Mouse (Mus musculus) spleen, postnatal 36 days (tissue): ENCODE data around the gene Minpp1.
"Not testable (repeated sequence)": the region's sequence is repeated elsewhere in the genome, so short reads cannot be mapped to it uniquely, and the experiment has no call there.

Source experiments
- DNase-seq, 2 experiments: peaks; one replicate each; pipeline ENCODE4 v3.0.0; 2022; ENCODE audit warnings: low spot score in 2 of 2, mixed read lengths in 1 of 2

Minpp1 gene

GRCm38 (mm10) chr19:32485681-32486105 is at the start of gene Minpp1:
Gene Minpp1 (plus strand): TSS chr19:32485769.
- peak; percentile 84 for DNase-seq

GRCm38 (mm10) chr19:32439356-32439755 is 46.2 kb upstream of the Minpp1 start:
- no peak for DNase-seq

- peak; percentile 45 to 53 for DNase-seq
These were observed 44.0 kb upstream of the Minpp1 start for GRCm38 (mm10) chr19:32441568-32441967.

GRCm38 (mm10) chr19:32448931-32449330 is 36.6 kb upstream of the Minpp1 start:
- no peak for DNase-seq

- no peak for DNase-seq
These were observed 33.3 kb upstream of the Minpp1 start for GRCm38 (mm10) chr19:32452231-32452630.

GRCm38 (mm10) chr19:32456744-32457143 is 28.8 kb upstream of the Minpp1 start:
- no peak for DNase-seq

- not testable (repeated sequence) for DNase-seq
These were observed 27.9 kb upstream of the Minpp1 start for GRCm38 (mm10) chr19:32457631-32458030.

- DNase-seq: no peak
These were observed 22.5 kb upstream of the Minpp1 start for GRCm38 (mm10) chr19:32463037-32463436.

- DNase-seq: no peak
These were observed 20.3 kb upstream of the Minpp1 start for GRCm38 (mm10) chr19:32465228-32465627.

GRCm38 (mm10) chr19:32466478-32466877 is 19.1 kb upstream of the Minpp1 start, which contains the start of gene Rpl9-ps6:
Gene Rpl9-ps6 (minus strand): TSS chr19:32466578.
- no peak for DNase-seq

GRCm38 (mm10) chr19:32467325-32467724 is 18.2 kb upstream of the Minpp1 start:
- no peak for DNase-seq

GRCm38 (mm10) chr19:32470059-32470497 is 15.5 kb upstream of the Minpp1 start:
- peak; percentile 30 to 48 for DNase-seq

GRCm38 (mm10) chr19:32470570-32471263 is 14.9 kb upstream of the Minpp1 start:
- no peak for DNase-seq

GRCm38 (mm10) chr19:32476016-32476711 is 9.4 kb upstream of the Minpp1 start:
- DNase-seq: peak; percentile 32 to 51

- DNase-seq: no peak
These were observed 8.9 kb upstream of the Minpp1 start for GRCm38 (mm10) chr19:32476712-32477052.

GRCm38 (mm10) chr19:32480255-32480654 is 5.3 kb upstream of the Minpp1 start:
- peak; percentile 18 to 38 for DNase-seq

- no peak for DNase-seq
These were observed 4.7 kb upstream of the Minpp1 start for GRCm38 (mm10) chr19:32480791-32481442.

GRCm38 (mm10) chr19:32481511-32481910 is 4.1 kb upstream of the Minpp1 start:
- no peak for DNase-seq

- no peak for DNase-seq
These were observed 468 bp upstream of the Minpp1 start for GRCm38 (mm10) chr19:32484941-32485660.

GRCm38 (mm10) chr19:32486106-32486724 is 646 bp downstream of the Minpp1 start:
- DNase-seq: peak; percentile 68 to 74

GRCm38 (mm10) chr19:32487595-32488255 is 2.2 kb downstream of the Minpp1 start:
- DNase-seq: no peak
